Mouse (Mus musculus) midbrain, embryonic 14.5 days (tissue): ENCODE measurements at regions not wholly inside any gene's neighbourhood (a gene's known extent, or its start where the extent isn't known, plus 50 kb on each side); places are given as distances from the start of the nearest gene placed in this dataset.
A peak's percentile ranks its signal among the peaks of the same experiment; 100 is the strongest.
"Not testable (repeated sequence)": the region's sequence is repeated elsewhere in the genome, so short reads cannot be mapped to it uniquely, and the experiment has no call there.

Source experiments
- ATAC-seq: fragments of 200-750 bp; cut with Nextera tagmentation; 2 replicates; pipeline ENCODE4 v1.8.0; 2017; ENCODE audit warnings: moderate number of reproducible peaks, moderate library complexity; ENCODE audit not compliant: low FRiP score, low TSS enrichment
- DNase-seq: peaks from one replicate; pipeline ENCODE4 v3.0.0-alpha.2; 2015
- H3K27ac ChIP-seq: fragments of 300-500 bp; sonication (generic); replicated peaks from 2 replicates; pipeline ENCODE4 v1.5.1; 2014; ENCODE audit warnings: mild to moderate bottlenecking, low read depth, low read length, moderate library complexity
- H3K27me3 ChIP-seq: fragments of 300-500 bp; sonication (generic); 2 replicates; pipeline ENCODE4 v1.6.1; 2014; ENCODE audit warnings: low read length, control low read depth, mixed read lengths; ENCODE audit not compliant: control insufficient read depth, insufficient read depth
- H3K36me3 ChIP-seq: fragments of 300-500 bp; sonication (generic); 2 replicates; pipeline ENCODE4 v1.6.1; 2014; ENCODE audit warnings: low read length, control low read depth; ENCODE audit not compliant: control insufficient read depth, insufficient read depth
- H3K4me1 ChIP-seq: fragments of 300-500 bp; sonication (generic); 2 replicates; pipeline ENCODE4 v1.6.1; 2014; ENCODE audit warnings: mild to moderate bottlenecking, antibody characterized with exemption, low read length, control low read depth; ENCODE audit not compliant: control insufficient read depth, insufficient read depth
- H3K4me2 ChIP-seq: fragments of 300-500 bp; sonication (generic); 2 replicates; pipeline ENCODE4 v1.6.1; 2014; ENCODE audit warnings: mild to moderate bottlenecking, low read length, moderate library complexity
- H3K4me3 ChIP-seq: fragments of 300-500 bp; sonication (generic); replicated peaks from 2 replicates; pipeline ENCODE4 v1.5.1; 2014; ENCODE audit warnings: low read depth, low read length
- H3K9ac ChIP-seq: fragments of 300-500 bp; sonication (generic); replicated peaks from 2 replicates; pipeline ENCODE4 v1.6.1; 2014; ENCODE audit warnings: mild to moderate bottlenecking, low read length, moderate library complexity
- H3K9me3 ChIP-seq: fragments of 300-500 bp; sonication (generic); 2 replicates; pipeline ENCODE4 v1.6.1; 2016; ENCODE audit warnings: low read length, control low read depth, mixed read lengths; ENCODE audit not compliant: control insufficient read depth
- WGBS: fragments of 180-500 bp; shearing (Covaris S2); extraction: QIAGEN DNeasy Blood & Tissue Kit; methylation state at CpG from one replicate; pipeline ENCODE4 v1.1.7; 2014; 5-methylcytosine and 5-hydroxymethylcytosine counted together

- Histone ChIP-seq H3K4me1 (no peaks in the 10 kb centered on the region), H3K9ac (no peak overlapping the region), H3K36me3 (no peaks in the 10 kb centered on the region), H3K9me3 (no peaks in the 10 kb centered on the region), H3K4me3 (no peak overlapping the region), H3K27ac (no peak overlapping the region), H3K27me3 (no peaks in the 10 kb centered on the region), H3K4me2 (no peak overlapping the region)
- DNase-seq (no peak), ATAC-seq (no peak)
These were observed 264.1 kb downstream of the Gm6685 start for GRCm38 (mm10) chr11:28075560-28075959.

GRCm38 (mm10) chr11:28036236-28036635 lies 303.4 kb downstream of the Gm6685 start:
- DNase-seq, H3K36me3 ChIP-seq, H3K27me3 ChIP-seq, H3K27ac ChIP-seq, H3K4me3 ChIP-seq, ATAC-seq, H3K9me3 ChIP-seq, H3K4me1 ChIP-seq, H3K4me2 ChIP-seq, H3K9ac ChIP-seq: not testable (repeated sequence)
- 83% methylated on average over 3 of the region's 3 CpGs for WGBS

GRCm38 (mm10) chr11:28035538-28035937 lies 304.1 kb downstream of the Gm6685 start:
- not testable (repeated sequence) for H3K9me3 ChIP-seq, H3K4me1 ChIP-seq, H3K27me3 ChIP-seq, H3K9ac ChIP-seq, DNase-seq, H3K27ac ChIP-seq, H3K36me3 ChIP-seq, ATAC-seq, H3K4me3 ChIP-seq, H3K4me2 ChIP-seq

- no peak overlapping the region for H3K27ac ChIP-seq
- ATAC-seq (no peak), DNase-seq (no peak)
- no peaks in the 10 kb centered on the region for H3K4me1 ChIP-seq
- no peaks in the 10 kb centered on the region for H3K27me3 ChIP-seq
- no peak overlapping the region for H3K9ac ChIP-seq
- H3K9me3 ChIP-seq, result no peaks in the 10 kb centered on the region
- H3K4me2 ChIP-seq, result no peak overlapping the region
- no peak overlapping the region for H3K4me3 ChIP-seq
- no peaks in the 10 kb centered on the region for H3K36me3 ChIP-seq
These were observed 316.8 kb downstream of the Gm6685 start for GRCm38 (mm10) chr11:28022876-28023275.

- Histone ChIP-seq H3K9me3 (no peaks in the 10 kb centered on the region), H3K36me3 (no peaks in the 10 kb centered on the region), H3K9ac (no peak overlapping the region), H3K27me3 (no peaks in the 10 kb centered on the region), H3K4me1 (no peaks in the 10 kb centered on the region), H3K27ac (no peak overlapping the region), H3K4me2 (no peak overlapping the region), H3K4me3 (no peak overlapping the region)
- 74% methylated on average over 1 of the region's 1 CpGs for WGBS
- DNase-seq, result peak; percentile 7
- no peak for ATAC-seq
These were observed 318.9 kb downstream of the Gm6685 start for GRCm38 (mm10) chr11:28020762-28021161.
